Mouse (Mus musculus): ENCODE measurements around the gene Cngb1. TPM values are rescaled to one million over a fixed set of nuclear protein-coding genes. Genes with fewer than 3 reads are reported as not detected.

Gene Cngb1
- polyA plus RNA-seq, 1 experiment from 2014 or later: 0.32 TPM

DNA sequence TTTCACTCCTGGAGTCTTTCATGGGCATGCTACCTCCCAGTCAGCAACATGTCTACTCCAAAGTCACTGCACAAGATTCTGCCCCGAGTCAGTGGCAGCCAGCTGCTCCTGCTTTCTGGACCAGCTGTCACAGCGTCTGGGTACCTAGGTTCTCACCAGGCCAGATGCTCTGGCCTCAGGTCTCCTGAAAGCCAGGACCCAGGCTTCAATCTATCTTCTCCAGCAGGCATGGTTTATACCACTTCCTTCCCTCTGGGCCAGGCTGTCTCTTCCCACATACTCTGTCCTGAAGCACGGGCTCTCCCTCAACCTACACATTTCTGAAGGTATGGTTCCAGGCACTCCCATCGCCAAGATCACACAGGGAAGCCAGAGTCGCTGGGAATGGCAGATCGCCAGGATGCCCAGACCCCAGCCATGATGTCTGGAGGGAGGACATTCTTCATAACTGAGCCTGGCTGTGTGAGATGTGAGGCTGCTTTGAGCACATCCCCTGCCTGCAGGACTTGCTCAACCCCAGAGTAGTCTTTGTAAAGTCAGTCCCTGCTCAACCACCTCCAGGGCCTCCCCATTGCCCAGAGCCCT lies 17.2 kb downstream of the Cngb1 start:
- DNase-seq (ENCODE audit: low spot score): no peak
- H3K4me2 ChIP-seq (ENCODE audit: low read depth, low read length): no peak overlapping the region
- no peak overlapping the region for H3K4me3 ChIP-seq (ENCODE audit: low read depth, low read length)
- no peak for ATAC-seq (replicated peaks; ENCODE audit: insufficient number of reproducible peaks, low FRiP score, low TSS enrichment, low read depth)
- H3K4me1 ChIP-seq (ENCODE audit: control insufficient read depth, insufficient read depth, low read length): no peaks in the 10 kb centered on the region
- H3K27ac ChIP-seq (replicated peaks; ENCODE audit: low read depth, low read length): no peak overlapping the region
- no peaks in the 10 kb centered on the region for H3K27me3 ChIP-seq (ENCODE audit: control insufficient read depth, insufficient read depth, low read length)
- H3K36me3 ChIP-seq (replicated peaks; ENCODE audit: control insufficient read depth, insufficient read depth, low read depth, low read length): no peaks in the 10 kb centered on the region
- H3K9ac ChIP-seq (replicated peaks; ENCODE audit: low read length): no peak overlapping the region
- H3K9me3 ChIP-seq (replicated peaks; ENCODE audit: control insufficient read depth, low read length): no peaks in the 10 kb centered on the region
- WGBS: 72% methylated on average over 6 of the region's 6 CpGs

DNA sequence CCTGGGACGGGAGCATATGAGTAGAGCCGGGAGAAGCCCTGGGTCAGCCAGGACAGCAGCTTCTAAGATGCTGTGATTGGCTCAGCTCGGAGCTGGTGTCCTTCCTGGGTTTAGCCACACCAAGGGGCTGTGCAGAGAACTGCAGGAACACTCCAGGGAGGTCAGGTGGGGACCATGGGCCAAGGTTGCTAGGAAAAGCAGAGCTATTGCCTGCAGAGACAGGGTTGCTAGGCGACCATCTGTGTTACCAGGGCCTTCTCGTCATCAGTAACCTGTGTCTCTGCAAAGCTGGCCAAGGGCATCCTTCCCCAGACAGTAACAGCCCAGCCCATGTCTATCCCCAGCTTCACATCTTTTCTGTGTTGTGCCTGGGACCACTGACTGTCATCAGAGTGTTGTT lies 24.9 kb downstream of the Cngb1 start:
- no peak overlapping the region for H3K4me3 ChIP-seq (ENCODE audit: low read depth, low read length)
- no peak overlapping the region for H3K4me2 ChIP-seq (ENCODE audit: low read depth, low read length)
- H3K9me3 ChIP-seq (replicated peaks; ENCODE audit: control insufficient read depth, low read length): no peaks in the 10 kb centered on the region
- no peaks in the 10 kb centered on the region for H3K36me3 ChIP-seq (replicated peaks; ENCODE audit: control insufficient read depth, insufficient read depth, low read depth, low read length)
- ATAC-seq (replicated peaks; ENCODE audit: insufficient number of reproducible peaks, low FRiP score, low TSS enrichment, low read depth) (no peak), DNase-seq (ENCODE audit: low spot score) (no peak)
- 57% methylated on average over 5 of the region's 5 CpGs for WGBS
- H3K27me3 ChIP-seq (ENCODE audit: control insufficient read depth, insufficient read depth, low read length): no peaks in the 10 kb centered on the region
- no peaks in the 10 kb centered on the region for H3K4me1 ChIP-seq (ENCODE audit: control insufficient read depth, insufficient read depth, low read length)
- H3K27ac ChIP-seq (replicated peaks; ENCODE audit: low read depth, low read length): no peak overlapping the region
- no peak overlapping the region for H3K9ac ChIP-seq (replicated peaks; ENCODE audit: low read length)

DNA sequence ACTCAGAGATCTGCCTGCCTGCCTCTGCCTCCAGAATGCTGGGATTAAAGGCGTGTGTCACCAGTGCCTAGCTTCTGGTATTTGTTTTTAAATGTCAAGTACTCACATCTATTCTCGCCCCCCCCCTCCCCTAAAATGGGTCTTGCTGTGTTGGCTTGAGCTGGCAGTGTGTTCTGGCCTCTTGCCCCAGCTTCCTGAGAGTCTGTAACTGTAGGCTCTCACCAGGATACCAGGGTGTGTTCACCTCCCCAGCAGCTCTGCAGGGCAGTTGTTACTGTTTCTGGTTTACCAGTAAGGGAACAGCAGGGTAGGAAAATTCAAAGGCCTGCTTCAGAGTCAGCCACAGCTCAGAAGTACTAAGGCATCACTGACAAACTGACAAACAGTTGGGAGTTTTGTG lies 33.5 kb downstream of the Cngb1 start:
- WGBS: 33% methylated on average over 2 of the region's 2 CpGs
- Histone ChIP-seq H3K9me3 (replicated peaks; ENCODE audit: control insufficient read depth, low read length) (no peaks in the 10 kb centered on the region), H3K36me3 (replicated peaks; ENCODE audit: control insufficient read depth, insufficient read depth, low read depth, low read length) (no peaks in the 10 kb centered on the region), H3K4me2 (ENCODE audit: low read depth, low read length) (no peak overlapping the region), H3K27ac (replicated peaks; ENCODE audit: low read depth, low read length) (no peak overlapping the region), H3K4me1 (ENCODE audit: control insufficient read depth, insufficient read depth, low read length) (no peaks in the 10 kb centered on the region), H3K4me3 (ENCODE audit: low read depth, low read length) (no peak overlapping the region), H3K9ac (replicated peaks; ENCODE audit: low read length) (no peak overlapping the region), H3K27me3 (ENCODE audit: control insufficient read depth, insufficient read depth, low read length) (no peaks in the 10 kb centered on the region)
- no peak for DNase-seq (ENCODE audit: low spot score)
- ATAC-seq (replicated peaks; ENCODE audit: insufficient number of reproducible peaks, low FRiP score, low TSS enrichment, low read depth): no peak

DNA sequence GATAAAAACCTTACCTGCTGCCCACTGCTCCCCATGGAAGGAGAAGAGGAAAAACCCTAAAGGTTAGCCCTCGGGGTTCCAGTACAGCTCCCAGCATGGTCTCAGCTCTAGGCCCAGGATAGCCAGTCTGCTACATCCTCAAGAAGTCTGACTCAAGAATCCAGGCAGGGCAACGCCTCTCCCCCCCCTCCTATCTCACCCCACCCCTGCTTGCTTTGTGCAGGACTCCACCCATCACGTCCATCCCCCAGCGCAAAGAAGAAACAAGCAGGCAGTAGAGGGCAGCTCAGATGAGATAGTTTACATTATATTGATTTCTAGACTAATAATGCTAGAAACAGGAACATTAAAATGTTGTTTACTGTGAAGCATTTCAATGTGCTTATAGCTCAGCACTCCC lies 34.5 kb downstream of the Cngb1 start:
- no peaks in the 10 kb centered on the region for H3K36me3 ChIP-seq (replicated peaks; ENCODE audit: control insufficient read depth, insufficient read depth, low read depth, low read length)
- ATAC-seq (replicated peaks; ENCODE audit: insufficient number of reproducible peaks, low FRiP score, low TSS enrichment, low read depth) (no peak), DNase-seq (ENCODE audit: low spot score) (no peak)
- no peaks in the 10 kb centered on the region for H3K27me3 ChIP-seq (ENCODE audit: control insufficient read depth, insufficient read depth, low read length)
- H3K4me2 ChIP-seq (ENCODE audit: low read depth, low read length): no peak overlapping the region
- no peak overlapping the region for H3K4me3 ChIP-seq (ENCODE audit: low read depth, low read length)
- H3K4me1 ChIP-seq (ENCODE audit: control insufficient read depth, insufficient read depth, low read length): no peaks in the 10 kb centered on the region
- WGBS: 39% methylated on average over 4 of the region's 4 CpGs
- no peak overlapping the region for H3K27ac ChIP-seq (replicated peaks; ENCODE audit: low read depth, low read length)
- H3K9me3 ChIP-seq (replicated peaks; ENCODE audit: control insufficient read depth, low read length): no peaks in the 10 kb centered on the region
- no peak overlapping the region for H3K9ac ChIP-seq (replicated peaks; ENCODE audit: low read length)

DNA sequence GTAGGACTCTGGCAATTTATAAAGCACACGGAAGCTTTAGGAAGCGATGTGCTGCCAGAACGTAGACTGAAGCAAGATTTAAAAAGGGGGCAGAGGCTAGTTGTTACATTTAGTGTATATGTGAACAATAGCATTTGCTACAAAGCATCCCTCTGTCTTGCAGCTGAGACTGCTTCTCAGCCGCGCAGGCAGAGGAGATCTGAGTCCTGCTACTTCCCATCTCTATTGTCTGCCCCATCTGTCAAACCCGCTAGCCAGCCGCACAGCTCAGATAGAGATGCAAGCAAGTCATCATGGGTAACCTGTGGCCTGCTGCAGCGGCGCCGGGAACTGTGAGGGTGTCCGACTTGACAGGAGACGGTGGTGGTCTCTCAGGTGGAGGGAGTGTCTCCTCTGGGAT lies 35.9 kb downstream of the Cngb1 start:
- no peaks in the 10 kb centered on the region for H3K27me3 ChIP-seq (ENCODE audit: control insufficient read depth, insufficient read depth, low read length)
- WGBS: 77% methylated on average over 12 of the region's 12 CpGs
- no peak overlapping the region for H3K4me3 ChIP-seq (ENCODE audit: low read depth, low read length)
- ATAC-seq (replicated peaks; ENCODE audit: insufficient number of reproducible peaks, low FRiP score, low TSS enrichment, low read depth): no peak
- no peaks in the 10 kb centered on the region for H3K36me3 ChIP-seq (replicated peaks; ENCODE audit: control insufficient read depth, insufficient read depth, low read depth, low read length)
- H3K9ac ChIP-seq (replicated peaks; ENCODE audit: low read length): no peak overlapping the region
- no peaks in the 10 kb centered on the region for H3K4me1 ChIP-seq (ENCODE audit: control insufficient read depth, insufficient read depth, low read length)
- DNase-seq (ENCODE audit: low spot score): no peak
- no peaks in the 10 kb centered on the region for H3K9me3 ChIP-seq (replicated peaks; ENCODE audit: control insufficient read depth, low read length)
- H3K27ac ChIP-seq (replicated peaks; ENCODE audit: low read depth, low read length): no peak overlapping the region
- H3K4me2 ChIP-seq (ENCODE audit: low read depth, low read length): no peak overlapping the region

DNA sequence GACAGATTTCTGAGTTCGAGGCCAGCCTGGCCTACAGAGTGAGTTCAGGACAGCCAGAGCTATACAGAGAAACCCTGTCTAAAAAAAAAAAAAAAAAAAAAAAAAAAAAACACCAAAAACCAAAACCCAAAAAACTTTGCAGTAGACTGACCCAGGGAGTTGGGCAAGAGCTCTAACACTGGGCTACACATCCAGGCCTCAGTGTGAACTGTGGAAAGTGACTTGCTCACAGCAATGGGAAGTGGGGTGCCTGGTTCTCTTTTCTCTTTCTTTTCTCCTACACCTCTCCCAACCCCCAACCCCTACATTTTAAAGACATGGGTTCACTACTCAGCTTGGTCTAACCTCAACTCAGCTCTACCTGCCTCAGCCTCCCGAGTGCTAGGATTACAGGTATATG lies 44.2 kb downstream of the Cngb1 start:
- no peaks in the 10 kb centered on the region for H3K36me3 ChIP-seq (replicated peaks; ENCODE audit: control insufficient read depth, insufficient read depth, low read depth, low read length)
- no peaks in the 10 kb centered on the region for H3K4me1 ChIP-seq (ENCODE audit: control insufficient read depth, insufficient read depth, low read length)
- H3K27ac ChIP-seq (replicated peaks; ENCODE audit: low read depth, low read length): no peak overlapping the region
- ATAC-seq (replicated peaks; ENCODE audit: insufficient number of reproducible peaks, low FRiP score, low TSS enrichment, low read depth): no peak
- no peak for DNase-seq (ENCODE audit: low spot score)
- no peak overlapping the region for H3K9ac ChIP-seq (replicated peaks; ENCODE audit: low read length)
- no peak overlapping the region for H3K4me3 ChIP-seq (ENCODE audit: low read depth, low read length)
- WGBS: 70% methylated on average over 2 of the region's 2 CpGs
- H3K9me3 ChIP-seq (replicated peaks; ENCODE audit: control insufficient read depth, low read length): no peaks in the 10 kb centered on the region
- H3K27me3 ChIP-seq (ENCODE audit: control insufficient read depth, insufficient read depth, low read length): no peaks in the 10 kb centered on the region
- H3K4me2 ChIP-seq (ENCODE audit: low read depth, low read length): no peak overlapping the region

DNA sequence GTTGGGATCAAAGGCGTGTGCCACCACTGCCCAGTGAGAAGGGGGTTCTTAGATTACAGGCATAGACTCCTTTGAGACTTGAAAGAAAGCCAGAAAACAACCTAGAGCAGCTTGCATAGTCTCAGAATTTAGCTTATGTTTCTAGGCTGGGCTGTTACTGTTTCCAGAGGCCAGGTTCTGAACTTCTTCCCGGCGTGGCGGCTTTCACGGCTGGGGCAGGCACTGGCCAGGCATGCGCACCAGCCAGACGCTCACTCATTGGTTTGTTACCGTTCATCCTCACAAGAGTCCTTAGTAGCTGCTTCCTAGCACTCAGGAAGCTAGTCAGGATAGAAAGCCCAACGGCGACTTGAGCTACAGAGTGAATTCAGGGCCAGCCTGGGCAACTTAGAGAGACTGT lies 50.8 kb downstream of the Cngb1 start:
- 78% methylated on average over 10 of the region's 10 CpGs for WGBS
- H3K36me3 ChIP-seq (replicated peaks; ENCODE audit: control insufficient read depth, insufficient read depth, low read depth, low read length): no peaks in the 10 kb centered on the region
- H3K27me3 ChIP-seq (ENCODE audit: control insufficient read depth, insufficient read depth, low read length): no peaks in the 10 kb centered on the region
- no peak overlapping the region for H3K4me3 ChIP-seq (ENCODE audit: low read depth, low read length)
- H3K27ac ChIP-seq (replicated peaks; ENCODE audit: low read depth, low read length): no peak overlapping the region
- DNase-seq (ENCODE audit: low spot score) (no peak), ATAC-seq (replicated peaks; ENCODE audit: insufficient number of reproducible peaks, low FRiP score, low TSS enrichment, low read depth) (no peak)
- no peaks in the 10 kb centered on the region for H3K4me1 ChIP-seq (ENCODE audit: control insufficient read depth, insufficient read depth, low read length)
- H3K9ac ChIP-seq (replicated peaks; ENCODE audit: low read length): no peak overlapping the region
- no peaks in the 10 kb centered on the region for H3K9me3 ChIP-seq (replicated peaks; ENCODE audit: control insufficient read depth, low read length)
- no peak overlapping the region for H3K4me2 ChIP-seq (ENCODE audit: low read depth, low read length)

DNA sequence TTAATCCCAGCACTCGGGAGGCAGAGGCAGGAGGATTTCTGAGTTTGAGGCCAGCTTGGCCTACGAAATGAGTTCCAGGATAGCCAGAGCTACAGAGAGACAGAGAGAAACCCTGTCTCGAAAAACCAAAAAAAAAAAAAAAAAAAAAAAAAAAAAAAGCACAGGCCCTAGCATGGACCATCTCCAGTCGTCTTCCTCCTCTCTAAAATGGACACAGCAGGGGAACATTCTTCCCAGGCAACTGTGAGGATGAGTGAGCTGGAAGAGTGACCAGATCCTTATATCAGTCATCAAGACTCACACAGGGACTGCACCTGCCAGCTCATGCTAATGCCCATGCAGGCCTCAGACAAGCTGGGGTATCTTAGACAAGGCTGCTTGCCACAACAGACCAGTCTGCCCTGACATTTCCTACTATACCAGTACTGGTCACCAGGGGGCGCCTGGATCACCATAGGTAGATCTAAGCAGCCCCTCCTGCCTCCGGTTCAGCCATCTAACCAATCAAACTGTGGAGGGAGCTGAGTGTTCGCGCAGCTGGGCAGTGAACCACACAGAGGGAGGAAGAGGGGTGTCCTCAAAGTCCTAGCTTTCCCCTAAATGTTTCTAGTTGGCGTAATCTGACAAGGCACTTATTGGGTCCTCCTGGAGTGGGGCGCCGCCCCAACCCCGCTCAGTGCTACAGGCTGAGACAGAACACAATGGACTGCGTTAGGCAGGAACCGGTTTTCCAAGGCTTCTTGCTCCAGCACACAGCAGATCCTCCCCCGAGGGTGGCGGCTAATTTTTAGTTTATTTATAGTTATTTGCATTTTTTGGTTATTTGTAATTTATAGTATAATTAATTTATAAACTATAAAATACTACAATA lies 51.6 kb downstream of the Cngb1 start:
- Histone ChIP-seq H3K9me3 (replicated peaks; ENCODE audit: control insufficient read depth, low read length) (no peaks in the 10 kb centered on the region), H3K4me3 (ENCODE audit: low read depth, low read length) (peak overlapping the region; percentile 13; the same call in 1 of the 2 replicates), H3K27me3 (ENCODE audit: control insufficient read depth, insufficient read depth, low read length) (no peaks in the 10 kb centered on the region), H3K9ac (replicated peaks; ENCODE audit: low read length) (0 out of 2 replicates have a peak overlapping the region, but pooled peaks have one; percentile 10), H3K27ac (replicated peaks; ENCODE audit: low read depth, low read length) (no peak overlapping the region), H3K4me2 (ENCODE audit: low read depth, low read length) (peak overlapping the region; percentile 43), H3K4me1 (ENCODE audit: control insufficient read depth, insufficient read depth, low read length) (no peaks in the 10 kb centered on the region), H3K36me3 (replicated peaks; ENCODE audit: control insufficient read depth, insufficient read depth, low read depth, low read length) (no peaks in the 10 kb centered on the region)
- 22% methylated on average over 16 of the region's 16 CpGs for WGBS
- DNase-seq (ENCODE audit: low spot score): peak; percentile 98
- peak; percentile 92 for ATAC-seq (replicated peaks; ENCODE audit: insufficient number of reproducible peaks, low FRiP score, low TSS enrichment, low read depth)

Data from embryonic facial prominence, embryonic 11.5 days (tissue).